Mouse (Mus musculus) heart, embryonic 16.5 days (tissue): Measurements from ENCODE around the gene Olfr1335. TPM values are rescaled to one million over a fixed set of nuclear protein-coding genes. Genes with fewer than 3 reads are reported as not detected.
"Not testable (repeated sequence)": the region's sequence is repeated elsewhere in the genome, so short reads cannot be mapped to it uniquely, and the experiment has no call there.

Experiments
- ATAC-seq: fragments of 200-750 bp; cut with Nextera tagmentation; replicated peaks from 2 replicates; pipeline ENCODE4 v1.8.0; 2017; ENCODE audit warnings: moderate number of reproducible peaks; ENCODE audit not compliant: insufficient read depth, low FRiP score; ENCODE audit errors: extremely low read depth
- H3K27ac ChIP-seq: fragments of 300-500 bp; sonication (generic); 2 replicates; pipeline ENCODE4 v1.5.1; 2014; ENCODE audit warnings: mild to moderate bottlenecking, low read length, control low read depth, moderate library complexity
- H3K27me3 ChIP-seq: fragments of 300-500 bp; sonication (generic); 2 replicates; pipeline ENCODE4 v1.6.1; 2014; ENCODE audit warnings: low read length, mixed read lengths; ENCODE audit not compliant: control insufficient read depth, insufficient read depth
- H3K36me3 ChIP-seq: fragments of 300-500 bp; sonication (generic); 2 replicates; pipeline ENCODE4 v1.6.1; 2014; ENCODE audit not compliant: control insufficient read depth, insufficient read depth
- H3K4me1 ChIP-seq: fragments of 300-500 bp; sonication (generic); 2 replicates; pipeline ENCODE4 v1.6.1; 2014; ENCODE audit warnings: low read length, mixed read lengths; ENCODE audit not compliant: control insufficient read depth, insufficient read depth
- H3K4me2 ChIP-seq: fragments of 300-500 bp; sonication (generic); 2 replicates; pipeline ENCODE4 v1.6.1; 2014; ENCODE audit warnings: low read depth, mild to moderate bottlenecking, control low read depth, low read length
- H3K4me3 ChIP-seq: fragments of 300-500 bp; sonication (generic); 2 replicates; pipeline ENCODE4 v1.5.1; 2014; ENCODE audit warnings: mild to moderate bottlenecking, control low read depth, low read length
- H3K9ac ChIP-seq: fragments of 300-500 bp; sonication (generic); 2 replicates; pipeline ENCODE4 v1.6.1; 2014; ENCODE audit warnings: low read length, control low read depth
- H3K9me3 ChIP-seq: fragments of 300-500 bp; sonication (generic); replicated peaks from 2 replicates; pipeline ENCODE4 v1.6.1; 2016; ENCODE audit warnings: low read length; ENCODE audit not compliant: control insufficient read depth
- WGBS: fragments of 180-500 bp; shearing (Covaris S2); extraction: QIAGEN DNeasy Blood & Tissue Kit; methylation state at CpG from one replicate; pipeline ENCODE4 v1.1.7; 2014; 5-methylcytosine and 5-hydroxymethylcytosine counted together
- polyA plus RNA-seq: library from polyadenylated mRNA; unstranded; fragments of >200 nt; fragmentation: Nextera tagmentation; extraction: Ambion mirVana; gene quantifications from 2 replicates; pipeline ENCODE4 v1.2.1, GENCODE M21; 2015

The Olfr1335 gene
- not detected in 2 replicates for polyA plus RNA-seq

DNA sequence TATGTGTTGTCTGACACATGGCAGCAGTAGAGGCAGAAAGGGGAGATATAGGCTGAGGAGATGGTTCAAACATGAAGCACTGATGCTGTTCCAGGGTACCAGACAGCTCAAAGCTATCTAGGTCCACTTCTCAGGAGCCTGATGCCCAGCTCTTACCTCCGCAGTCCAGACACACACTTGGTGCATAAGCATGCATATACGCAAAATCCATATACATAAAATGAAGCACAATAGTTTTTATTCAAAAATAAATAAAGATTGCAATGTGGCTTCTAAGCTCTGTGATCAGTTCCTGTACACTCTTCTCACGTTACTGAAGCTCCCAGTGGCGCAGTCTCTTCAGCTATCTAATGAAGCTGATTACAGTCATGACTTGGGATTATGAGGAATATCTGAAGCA lies at the start of gene Olfr1335:
Gene Olfr1335 (minus strand): TSS at position 101 of the 400 bp plus-strand sequence.
- 82% methylated on average over 4 of the region's 4 CpGs for WGBS
- no peak within 1 kb of the TSS for H3K9ac ChIP-seq
- H3K27me3 ChIP-seq = no peaks in the 10 kb centered on the region
- H3K4me2 ChIP-seq = no peak within 1 kb of the TSS
- no peaks in the 10 kb centered on the region for H3K36me3 ChIP-seq
- no peak within 1 kb of the TSS for H3K4me3 ChIP-seq
- no peaks in the 10 kb centered on the region for H3K9me3 ChIP-seq
- ATAC-seq = no peak
- H3K4me1 ChIP-seq = no peaks in the 10 kb centered on the region
- H3K27ac ChIP-seq = no peak within 1 kb of the TSS

DNA sequence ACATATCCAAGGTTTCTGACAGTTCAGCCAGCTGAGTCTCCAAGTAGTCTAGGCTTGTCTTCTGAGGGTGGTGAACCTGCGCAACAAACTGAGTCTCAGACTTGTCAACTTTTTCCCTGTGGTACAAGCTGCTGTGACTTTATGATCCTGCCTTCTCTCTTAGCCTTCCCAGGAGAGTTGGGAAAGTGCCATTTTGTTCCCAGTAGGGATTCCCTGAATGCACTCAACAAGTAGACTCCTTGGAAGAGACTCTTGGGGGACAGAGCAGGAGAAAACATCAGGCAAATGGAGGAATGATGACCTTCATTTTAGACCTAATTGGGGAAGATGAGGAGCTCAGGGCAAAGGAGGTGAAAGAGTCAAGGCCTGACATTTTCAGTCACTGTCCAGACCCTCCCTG lies 26.4 kb upstream of the Olfr1335 start, which contains the start of gene Olfr1333:
Gene Olfr1333 (minus strand): TSS at position 101 of the 400 bp plus-strand sequence.
- H3K4me2 ChIP-seq = no peak within 1 kb of the TSS
- no peaks in the 10 kb centered on the region for H3K9me3 ChIP-seq
- WGBS = 97% methylated on average over 1 of the region's 1 CpGs
- H3K27ac ChIP-seq = no peak within 1 kb of the TSS
- ATAC-seq = no peak
- H3K27me3 ChIP-seq = no peaks in the 10 kb centered on the region
- H3K9ac ChIP-seq = no peak within 1 kb of the TSS
- H3K36me3 ChIP-seq = no peaks in the 10 kb centered on the region
- no peaks in the 10 kb centered on the region for H3K4me1 ChIP-seq
- H3K4me3 ChIP-seq = no peak within 1 kb of the TSS

DNA sequence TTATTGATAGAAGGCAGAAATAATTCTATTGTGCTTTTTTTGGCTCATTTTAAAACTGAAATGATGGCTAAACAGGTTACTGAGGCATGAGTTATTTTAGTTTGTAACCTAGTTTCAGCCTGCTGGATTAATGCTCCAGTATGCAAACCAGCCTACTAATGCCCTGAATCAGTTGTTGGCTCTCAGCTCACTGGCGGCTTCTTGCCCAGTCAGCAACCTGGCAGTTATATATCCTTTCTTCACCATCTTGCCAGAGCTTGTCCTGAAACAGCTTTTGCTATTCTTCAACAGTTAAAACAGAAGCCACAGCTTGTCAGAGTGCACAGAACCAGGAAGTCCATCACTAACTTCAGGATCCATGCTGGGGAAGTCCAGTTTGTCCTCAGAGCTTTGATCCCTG lies 9.2 kb upstream of the Olfr1335 start:
- Histone ChIP-seq H3K9me3 (no peaks in the 10 kb centered on the region), H3K4me2 (no peak overlapping the region), H3K4me3 (no peak overlapping the region), H3K27me3 (no peaks in the 10 kb centered on the region), H3K4me1 (no peaks in the 10 kb centered on the region), H3K36me3 (no peaks in the 10 kb centered on the region), H3K27ac (no peak overlapping the region), H3K9ac (no peak overlapping the region)
- WGBS = 87% methylated on average over 1 of the region's 1 CpGs
- no peak for ATAC-seq

DNA sequence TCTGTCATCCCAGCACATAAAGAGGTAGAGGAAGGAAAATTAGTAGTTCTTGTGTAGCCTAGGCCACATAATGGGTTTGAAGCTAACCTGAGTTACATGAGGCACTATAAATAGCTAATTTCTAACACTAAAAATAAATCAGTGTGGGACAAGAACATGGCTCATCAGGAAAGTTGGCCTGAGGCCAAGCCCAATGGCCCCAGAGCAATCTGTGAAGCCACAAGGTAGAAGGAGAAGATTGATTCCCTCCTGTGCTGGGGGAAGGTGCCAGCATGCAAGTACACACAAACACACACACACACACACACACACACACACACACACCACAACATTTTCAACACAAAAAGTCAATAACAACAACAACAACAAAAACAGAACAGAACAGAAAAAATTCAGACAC lies 16.9 kb downstream of the Olfr1335 start:
- H3K9me3 ChIP-seq, H3K27me3 ChIP-seq, H3K4me2 ChIP-seq, H3K27ac ChIP-seq, H3K36me3 ChIP-seq, ATAC-seq, H3K9ac ChIP-seq, H3K4me3 ChIP-seq, H3K4me1 ChIP-seq: not testable (repeated sequence)

DNA sequence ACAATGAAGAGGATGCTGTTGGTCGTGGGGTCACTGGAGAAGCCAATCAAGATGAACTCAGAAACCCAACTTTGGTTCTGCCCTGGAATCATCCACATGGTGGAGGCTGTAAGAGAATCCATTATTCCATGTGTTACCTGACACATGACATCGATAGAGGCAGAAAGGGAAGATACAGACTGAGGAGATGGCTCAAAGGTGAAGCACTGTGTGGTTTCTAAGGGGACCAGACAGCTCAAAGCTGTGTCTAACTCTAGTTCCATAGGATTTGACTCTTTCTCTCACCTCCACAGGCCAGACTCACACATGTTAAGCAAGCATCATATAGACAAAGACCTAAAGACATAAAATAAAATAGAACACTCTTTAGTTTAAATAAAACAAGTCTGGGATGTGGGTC lies 27.3 kb downstream of the Olfr1335 start, which contains the start of gene Olfr1337:
Gene Olfr1337 (minus strand): TSS at position 101 of the 400 bp plus-strand sequence.
- WGBS = 65% methylated on average over 2 of the region's 2 CpGs
- no peak for ATAC-seq
- H3K9me3 ChIP-seq = no peaks in the 10 kb centered on the region
- no peak within 1 kb of the TSS for H3K4me2 ChIP-seq
- no peaks in the 10 kb centered on the region for H3K27me3 ChIP-seq
- H3K27ac ChIP-seq = no peak within 1 kb of the TSS
- no peak within 1 kb of the TSS for H3K4me3 ChIP-seq
- H3K36me3 ChIP-seq = no peaks in the 10 kb centered on the region
- H3K9ac ChIP-seq = no peak within 1 kb of the TSS
- peaks cover 2% of the 10 kb centered on the region; the same call in 1 of the 2 replicates for H3K4me1 ChIP-seq

Other genes starting within 250 kb of the Olfr1335 start
- 0.33 and 0.54 TPM in 2 replicates for gene Cfap57, start 189.2 kb downstream of the Olfr1335 start, polyA plus RNA-seq
- 70.7 and 105 TPM in 2 replicates for gene Ebna1bp2, start 189.1 kb downstream of the Olfr1335 start, polyA plus RNA-seq
- gene Olfr62, start 151.0 kb downstream of the Olfr1335 start, polyA plus RNA-seq = not detected in 2 replicates
- 0.05 TPM in 1 of 2 replicates, not detected in the other for gene Olfr1342, start 117.2 kb downstream of the Olfr1335 start, polyA plus RNA-seq
- gene Olfr1341, start 106.4 kb downstream of the Olfr1335 start, polyA plus RNA-seq = not detected in 2 replicates
- gene Olfr1340, start 89.8 kb downstream of the Olfr1335 start, polyA plus RNA-seq = not detected in 2 replicates
- not detected in 2 replicates for gene Olfr1339, start 77.8 kb downstream of the Olfr1335 start, polyA plus RNA-seq
- not detected in 2 replicates for gene Olfr1338, start 51.2 kb downstream of the Olfr1335 start, polyA plus RNA-seq
- not detected in 2 replicates for gene Olfr1337, start 27.4 kb downstream of the Olfr1335 start, polyA plus RNA-seq
- gene Olfr1333, start 26.3 kb upstream of the Olfr1335 start, polyA plus RNA-seq = not detected in 2 replicates
- gene Olfr1331, start 54.7 kb upstream of the Olfr1335 start, polyA plus RNA-seq = not detected in 2 replicates
- gene Olfr1330, start 78.7 kb upstream of the Olfr1335 start, polyA plus RNA-seq = 0.09 and 0.22 TPM in 2 replicates
- not detected in 2 replicates for gene Olfr1329, start 107.5 kb upstream of the Olfr1335 start, polyA plus RNA-seq
- gene Olfr1328, start 128.7 kb upstream of the Olfr1335 start, polyA plus RNA-seq = not detected in 2 replicates
- not detected in 2 replicates for gene Lao1, start 151.6 kb upstream of the Olfr1335 start, polyA plus RNA-seq